Mouse (Mus musculus) T-helper 17 cell (primary cell): ENCODE measurements around the gene Rgs6.

Source experiments
- in situ Hi-C, 2 experiments: fragments of 300-600 bp; cut with MboI, MseI; formaldehyde crosslinking; loops; 1 replicate in 1 of 2; 2 replicates in 1 of 2; pipeline ENCODE4 v1.15.1; 2025; ENCODE audit warnings: high pct_unique_total_duplicates in 2 of 2

Rgs6 gene

DNA sequence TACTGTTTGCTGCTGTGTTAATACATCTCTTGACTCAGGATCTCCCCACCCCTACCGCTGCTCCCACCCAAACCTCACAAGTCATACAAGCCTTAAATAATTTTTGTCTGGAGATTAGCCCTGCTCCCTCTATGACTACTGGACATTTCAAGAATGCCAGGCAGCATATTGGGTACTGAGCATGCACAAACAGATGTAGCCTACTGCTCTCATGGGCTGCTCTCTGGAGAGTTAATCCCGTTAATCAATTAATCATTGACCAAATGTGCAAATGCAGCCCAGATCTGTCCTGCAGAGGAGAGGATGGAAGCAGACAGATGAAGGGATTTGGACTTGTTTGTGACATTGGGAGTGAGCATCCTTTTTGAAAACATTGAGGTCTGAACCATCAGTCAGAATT is at the start of gene Rgs6:
Gene Rgs6 (plus strand): TSS at position 276 of the 400 bp plus-strand sequence.
- in situ Hi-C loops: loop anchor here (10.0 kb wide), 2 partner anchors 357 to 873 kb away; no protein-coding TSS in a partner anchor

GRCm38 (mm10) chr12:82547127-82547526 is 41.0 kb upstream of the Rgs6 start:
- in situ Hi-C loops: no loop called here

- in situ Hi-C loops: no loop called here
These were observed 38.9 kb upstream of the Rgs6 start for GRCm38 (mm10) chr12:82549228-82549627.

- in situ Hi-C loops: no loop called here
These were observed 38.0 kb upstream of the Rgs6 start for GRCm38 (mm10) chr12:82550076-82550475.

DNA sequence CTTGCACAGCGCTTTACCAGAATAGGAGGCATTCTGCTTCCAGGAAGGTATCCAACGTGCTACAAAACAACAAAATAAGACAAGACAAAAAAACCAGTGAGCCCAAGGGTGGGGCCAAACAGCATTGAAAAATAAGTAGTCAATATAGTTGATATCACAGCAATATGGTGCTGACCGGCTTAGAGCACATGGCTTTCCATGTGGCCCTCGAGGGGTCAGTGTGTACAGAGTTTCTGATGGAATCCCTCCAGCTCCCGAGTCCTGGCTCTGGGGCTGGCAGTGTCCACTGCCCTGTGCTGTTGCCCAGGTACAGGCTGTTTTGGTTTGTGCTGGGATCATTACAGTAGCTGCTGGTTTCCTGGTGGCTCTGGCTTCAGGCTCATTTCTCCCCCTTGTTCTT is 35.7 kb upstream of the Rgs6 start:
- in situ Hi-C loops: no loop called here

DNA sequence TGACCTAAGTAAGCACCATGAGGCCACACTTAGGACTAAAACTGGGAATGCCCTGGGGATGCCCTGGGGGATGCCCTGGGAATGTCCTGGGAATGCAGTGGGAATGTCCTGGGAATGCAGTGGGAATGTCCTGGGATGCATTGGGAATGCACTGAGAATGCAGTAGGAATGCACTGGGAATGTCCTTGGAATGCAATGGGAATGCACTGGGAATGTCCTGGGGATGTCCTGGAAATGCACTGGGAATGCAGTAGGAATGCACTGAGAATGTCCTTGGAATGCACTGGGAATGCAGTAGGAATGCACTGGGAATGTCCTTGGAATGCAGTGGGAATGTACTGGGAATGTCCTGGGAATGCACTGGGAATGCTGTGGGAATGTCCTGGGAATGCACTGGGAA is 25.2 kb upstream of the Rgs6 start:
- in situ Hi-C loops: loop anchor here in 1 of 2 experiments (10.0 kb wide), 1 partner anchor 1358 kb away; no protein-coding TSS in a partner anchor

DNA sequence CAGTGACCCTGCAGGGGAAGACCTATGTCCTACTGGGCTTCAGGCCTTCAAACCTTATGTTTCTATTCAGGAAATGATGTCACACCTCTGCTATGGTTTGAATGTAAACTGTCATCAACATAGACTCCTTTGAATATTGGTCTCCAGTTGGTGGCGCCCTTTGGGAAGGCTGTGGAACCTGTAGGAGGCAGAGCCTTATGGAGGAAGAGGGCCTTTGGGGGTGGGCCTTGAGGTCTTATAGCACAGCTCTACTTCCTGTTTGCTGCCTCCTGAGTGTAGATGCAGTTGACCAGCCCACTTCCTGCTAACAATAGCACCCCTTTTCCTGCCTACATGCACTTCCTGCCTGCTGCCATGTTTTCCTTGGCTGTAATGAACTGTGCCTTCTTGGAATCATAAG is 19.7 kb upstream of the Rgs6 start:
- in situ Hi-C loops: loop anchor here in 1 of 2 experiments (10.0 kb wide), 1 partner anchor 1364 kb away; no protein-coding TSS in a partner anchor

DNA sequence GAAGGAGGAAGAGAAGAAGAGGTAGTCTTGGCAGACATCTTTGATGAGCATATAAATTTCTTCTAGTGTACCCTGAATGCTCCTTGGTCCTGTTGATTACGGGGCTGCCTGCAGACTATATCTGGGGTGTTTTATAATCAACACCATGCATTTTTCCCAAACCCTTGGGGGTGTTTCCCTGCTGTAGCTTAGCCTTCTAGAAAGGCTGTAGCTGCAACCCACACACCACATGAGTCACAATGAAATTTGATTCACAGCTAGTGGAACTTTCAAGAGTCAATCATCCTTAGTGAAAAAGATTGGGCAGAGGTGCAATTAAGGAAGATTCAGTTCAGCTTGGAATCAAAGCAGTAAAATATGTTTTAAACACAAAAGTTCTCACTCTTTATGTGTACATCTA is 15.4 kb upstream of the Rgs6 start:
- in situ Hi-C loops: no loop called here

- in situ Hi-C loops: loop anchor here (10.0 kb wide), 2 partner anchors 358 to 872 kb away; no protein-coding TSS in a partner anchor
These were observed 1.5 kb upstream of the Rgs6 start for GRCm38 (mm10) chr12:82586592-82586991.

DNA sequence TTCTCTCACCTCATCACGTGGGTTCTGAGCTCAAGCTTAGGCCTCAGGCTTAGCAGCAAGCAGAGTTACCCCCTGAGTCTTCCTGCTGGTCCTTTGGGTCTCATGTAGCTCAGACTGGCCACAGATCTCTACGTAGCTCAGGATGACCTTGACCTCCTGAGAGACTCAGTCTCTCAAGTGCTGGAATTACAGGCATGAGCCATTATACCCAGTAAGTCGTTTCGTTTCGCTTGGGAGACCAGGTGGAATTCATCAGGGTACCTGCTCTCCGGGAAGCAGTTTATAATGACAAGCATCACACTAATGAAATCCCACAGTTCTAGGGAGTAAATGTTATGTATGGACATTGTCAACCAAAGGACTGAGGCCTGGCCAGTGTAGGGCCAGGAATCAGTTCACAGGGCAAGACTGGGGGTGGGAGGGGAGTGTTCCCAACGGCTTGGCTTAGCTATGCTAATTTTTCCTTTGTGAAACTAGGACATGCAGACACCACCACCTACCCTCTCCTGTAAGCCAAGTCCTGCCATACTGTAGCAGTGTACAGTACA is 670 bp upstream of the Rgs6 start:
- in situ Hi-C loops: loop anchor here (10.0 kb wide), 2 partner anchors 357 to 873 kb away; no protein-coding TSS in a partner anchor

DNA sequence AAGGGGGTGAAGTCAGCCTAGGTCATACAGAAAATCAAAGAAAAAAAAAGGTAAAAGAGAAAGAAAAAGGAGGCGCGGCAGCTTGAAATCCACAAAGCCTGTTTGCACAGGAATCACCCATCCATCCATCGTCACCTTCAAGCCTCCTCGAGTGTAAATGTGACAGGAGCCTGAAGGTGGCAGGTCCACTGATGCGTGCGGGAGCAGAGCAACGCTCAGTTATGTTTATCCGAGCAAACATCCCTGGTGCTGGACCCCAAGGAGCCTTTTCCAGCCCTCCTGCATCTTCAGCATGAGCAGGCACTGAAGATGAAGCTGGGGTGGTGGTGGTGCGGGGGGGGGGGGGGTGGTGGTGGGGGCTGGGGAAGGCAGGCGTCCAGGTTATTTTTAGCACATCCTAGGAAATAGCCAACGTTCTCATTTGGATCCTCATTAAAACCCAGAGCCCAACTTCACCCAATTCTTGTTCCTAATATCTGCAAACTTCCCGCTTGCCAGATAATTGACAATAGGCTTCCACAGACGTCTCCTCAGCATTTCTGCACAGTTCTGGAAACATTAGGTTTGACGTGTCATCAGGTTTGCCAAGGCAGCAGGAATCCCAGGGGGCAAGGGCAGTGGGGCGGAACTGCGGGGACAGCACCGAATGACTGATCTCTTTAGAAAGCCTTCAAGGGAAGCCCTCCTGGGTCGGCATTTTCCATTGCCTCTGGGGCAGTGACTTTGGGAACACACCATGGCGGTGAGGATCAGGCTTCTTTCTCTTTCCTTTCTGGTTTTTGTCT is 946 bp downstream of the Rgs6 start:
- in situ Hi-C loops: loop anchor here (10.0 kb wide), 2 partner anchors 356 to 874 kb away; no protein-coding TSS in a partner anchor

DNA sequence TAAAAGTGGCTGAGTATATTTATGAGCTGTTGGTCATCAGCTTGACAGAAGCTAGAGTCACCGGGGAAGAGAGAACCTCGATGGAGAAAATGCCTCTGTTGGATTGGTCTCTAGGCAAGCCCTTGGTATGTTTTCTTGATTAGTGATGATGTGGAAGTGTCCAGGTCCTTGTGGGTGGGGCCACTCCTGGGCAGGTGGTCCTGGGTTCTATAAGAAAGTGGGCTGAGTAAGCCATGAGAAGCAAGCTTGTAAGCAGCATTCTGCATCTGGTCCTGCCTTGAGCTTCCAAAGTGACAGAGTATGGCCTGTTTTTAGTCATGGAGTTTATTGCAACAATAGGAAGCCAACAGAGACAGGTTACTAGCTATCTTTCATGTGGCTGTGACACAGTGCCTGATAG is 10.9 kb downstream of the Rgs6 start:
- in situ Hi-C loops: no loop called here

DNA sequence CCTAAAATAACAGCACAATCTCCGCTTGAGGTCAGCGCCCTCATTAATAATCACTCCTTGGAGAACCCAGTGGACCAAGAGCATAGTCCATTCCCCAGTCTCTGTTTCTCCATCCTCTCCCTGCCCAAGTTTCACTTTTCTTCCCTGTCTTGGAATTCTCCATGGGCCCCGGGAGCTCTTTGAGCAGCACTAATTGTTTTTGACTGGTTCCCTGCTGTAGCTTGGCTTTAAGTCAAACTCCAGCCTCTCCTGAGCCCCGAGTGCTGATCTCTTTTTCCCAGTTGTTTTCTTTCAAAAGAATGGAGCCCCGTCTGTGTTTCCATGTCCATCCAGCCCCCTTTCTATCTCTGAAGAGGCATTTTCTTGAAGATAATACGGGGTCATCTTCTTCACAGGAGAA is 12.3 kb downstream of the Rgs6 start:
- in situ Hi-C loops: no loop called here

DNA sequence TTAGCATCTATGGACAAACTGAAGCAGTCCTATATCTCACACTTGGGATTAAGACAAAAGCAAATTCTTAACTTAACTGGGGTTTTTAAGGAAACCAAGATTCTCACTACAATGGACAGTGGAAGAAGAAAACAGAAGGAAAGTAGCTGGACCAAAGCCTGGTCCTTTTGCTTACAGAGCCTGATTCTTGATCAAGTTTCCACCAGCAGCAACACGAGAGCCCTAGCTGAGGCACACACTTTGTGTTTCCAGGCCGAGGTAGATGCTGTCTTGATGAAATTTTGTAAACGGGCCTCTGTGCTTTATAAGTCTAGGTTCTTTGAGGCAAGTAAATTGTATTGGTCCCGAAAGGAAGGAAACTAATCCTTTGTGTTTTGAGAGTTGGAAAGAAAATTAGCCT is 14.7 kb downstream of the Rgs6 start:
- in situ Hi-C loops: no loop called here

DNA sequence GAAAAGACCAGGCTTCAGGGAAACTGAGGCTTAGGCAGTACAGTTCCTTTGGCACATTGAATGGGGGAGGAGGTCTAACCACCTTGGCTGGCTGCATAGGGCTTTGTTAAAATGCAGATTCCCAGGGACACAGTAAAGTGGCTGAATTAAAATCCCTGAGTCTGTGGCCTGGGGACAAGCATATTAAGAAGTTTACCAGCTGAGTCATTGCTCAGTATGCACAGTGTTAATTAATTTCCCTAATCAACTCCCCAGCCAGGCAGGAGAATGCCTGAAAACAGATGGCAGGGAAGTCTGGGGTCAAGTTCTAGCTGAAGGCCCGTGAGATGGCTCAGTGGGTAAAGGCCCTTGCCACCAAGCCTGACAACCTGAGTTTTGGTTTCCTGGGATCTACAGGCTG is 15.2 kb downstream of the Rgs6 start:
- in situ Hi-C loops: no loop called here

GRCm38 (mm10) chr12:82603979-82604378 is 15.9 kb downstream of the Rgs6 start:
- in situ Hi-C loops: no loop called here

GRCm38 (mm10) chr12:82612769-82613660 is 24.9 kb downstream of the Rgs6 start:
- in situ Hi-C loops: loop anchor here in 1 of 2 experiments (5.0 kb wide), 1 partner anchor 49 kb away; no protein-coding TSS in a partner anchor

- in situ Hi-C loops: no loop called here
These were observed 28.4 kb downstream of the Rgs6 start for GRCm38 (mm10) chr12:82616486-82616812.

DNA sequence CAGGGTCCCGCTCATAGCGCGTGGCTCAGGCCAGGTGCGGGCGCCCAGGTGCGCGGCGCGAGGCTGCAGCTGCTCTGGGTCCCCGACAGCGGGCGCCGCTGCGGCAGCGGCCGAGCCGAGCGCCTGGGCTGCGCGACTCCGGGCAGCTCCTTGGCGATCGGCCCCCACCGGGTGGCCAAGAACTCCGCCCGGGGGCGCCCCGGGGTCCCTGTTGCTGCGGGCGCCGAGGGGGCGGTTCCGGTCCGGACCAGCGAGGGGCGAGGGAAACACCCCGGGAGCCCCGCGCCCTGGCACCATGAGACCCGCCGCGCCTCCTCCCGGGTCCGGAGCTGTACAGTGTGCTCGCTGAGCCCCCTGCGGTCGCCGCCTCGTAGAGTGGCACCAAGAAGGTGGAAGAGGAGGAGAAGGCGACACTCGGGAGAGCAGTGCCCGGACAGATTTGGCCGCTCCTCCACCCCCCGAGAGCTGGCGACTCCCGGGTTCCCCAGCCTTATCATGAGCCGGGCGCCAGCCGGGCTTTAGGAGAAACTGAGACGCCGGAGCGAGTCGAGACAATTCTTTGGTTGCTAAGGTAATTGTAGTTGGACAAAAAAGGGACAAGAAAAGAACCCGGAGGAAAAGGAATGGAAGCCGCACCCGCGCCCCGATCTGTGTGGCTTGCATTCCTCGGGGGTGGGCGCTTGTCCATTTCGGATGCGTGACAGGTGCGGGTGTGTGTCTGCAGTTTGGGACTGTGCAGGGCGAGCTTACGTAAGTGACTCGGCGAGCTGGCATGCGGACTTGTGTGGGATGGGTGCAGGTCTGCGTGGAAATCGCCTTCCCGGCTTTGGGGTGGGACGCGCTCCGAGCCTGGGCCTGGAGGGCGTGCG is 29.0 kb downstream of the Rgs6 start:
- in situ Hi-C loops: no loop called here

DNA sequence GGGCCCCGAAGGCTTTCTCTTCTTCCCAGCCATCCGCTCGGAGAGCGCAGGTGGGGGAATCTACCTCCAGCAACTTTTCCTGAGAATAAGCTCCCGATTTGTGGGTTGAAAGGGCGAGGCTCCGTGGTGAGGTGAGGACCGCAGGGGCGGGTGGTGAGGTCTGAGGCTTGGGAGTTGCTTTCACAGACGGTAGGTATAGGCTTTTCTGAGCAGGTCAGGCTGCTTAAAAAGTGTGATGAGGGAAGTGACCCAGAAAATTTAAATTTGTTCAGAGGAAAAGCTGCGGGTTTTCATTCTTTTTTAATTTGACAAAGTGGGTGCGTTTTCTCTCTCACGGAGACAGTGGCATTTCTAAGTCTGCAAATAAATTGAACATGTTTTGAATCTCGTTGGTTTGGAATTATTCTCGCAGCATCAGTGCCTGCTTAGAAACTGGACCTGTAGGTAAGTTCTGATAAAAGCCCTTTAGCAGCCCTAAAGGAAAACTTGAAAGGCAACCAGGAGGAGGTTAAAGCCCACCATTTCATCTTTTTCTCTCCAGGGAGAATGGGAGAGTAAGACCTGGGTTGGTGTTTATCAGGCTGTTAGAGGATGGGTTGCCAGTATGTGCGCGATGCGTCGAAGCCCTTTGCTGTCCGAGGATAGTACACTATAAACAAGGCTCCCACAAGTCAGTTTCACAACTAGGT is 29.7 kb downstream of the Rgs6 start:
- in situ Hi-C loops: no loop called here
